Mouse (Mus musculus): ENCODE results near the gene Sardh. TPM values are rescaled to one million over a fixed set of nuclear protein-coding genes. Genes with fewer than 3 reads are reported as not detected.

Gene Sardh
- polyA plus RNA-seq, 1 experiment from 2014 or later = 11.9 TPM

GRCm38 (mm10) chr2:27205666-27206065 lies 42.5 kb downstream of the Sardh start:
- H3K4me3 ChIP-seq (ENCODE audit: low read depth, low read length) = no peak overlapping the region
- no peaks in the 10 kb centered on the region for H3K9me3 ChIP-seq (ENCODE audit: control insufficient read depth, low read depth, low read length)
- no peaks in the 10 kb centered on the region for H3K27me3 ChIP-seq (ENCODE audit: control insufficient read depth, insufficient read depth, low read length)
- no peak overlapping the region for H3K27ac ChIP-seq (ENCODE audit: low read length)
- ATAC-seq (ENCODE audit: insufficient number of reproducible peaks, insufficient read depth, low FRiP score, low read depth) = no peak
- WGBS = 65% methylated on average over 10 of the region's 10 CpGs
- H3K9ac ChIP-seq (replicated peaks; ENCODE audit: low read depth, low read length) = no peak overlapping the region
- no peak overlapping the region for H3K4me2 ChIP-seq (replicated peaks; ENCODE audit: low read depth, low read length)
- peaks cover 7% of the 10 kb centered on the region; the same call in 1 of the 2 replicates for H3K4me1 ChIP-seq (ENCODE audit: control insufficient read depth, insufficient read depth, low read length)
- H3K36me3 ChIP-seq (ENCODE audit: control insufficient read depth, insufficient read depth, low read length) = no peaks in the 10 kb centered on the region

GRCm38 (mm10) chr2:27200586-27200985 lies 47.6 kb downstream of the Sardh start:
- H3K27ac ChIP-seq (ENCODE audit: low read length) = no peak overlapping the region
- no peaks in the 10 kb centered on the region for H3K9me3 ChIP-seq (ENCODE audit: control insufficient read depth, low read depth, low read length)
- H3K36me3 ChIP-seq (ENCODE audit: control insufficient read depth, insufficient read depth, low read length) = no peaks in the 10 kb centered on the region
- H3K9ac ChIP-seq (replicated peaks; ENCODE audit: low read depth, low read length) = no peak overlapping the region
- 80% methylated on average over 1 of the region's 1 CpGs for WGBS
- no peaks in the 10 kb centered on the region for H3K4me1 ChIP-seq (ENCODE audit: control insufficient read depth, insufficient read depth, low read length)
- H3K27me3 ChIP-seq (ENCODE audit: control insufficient read depth, insufficient read depth, low read length) = no peaks in the 10 kb centered on the region
- no peak overlapping the region for H3K4me3 ChIP-seq (ENCODE audit: low read depth, low read length)
- no peak for ATAC-seq (ENCODE audit: insufficient number of reproducible peaks, insufficient read depth, low FRiP score, low read depth)
- no peak overlapping the region for H3K4me2 ChIP-seq (replicated peaks; ENCODE audit: low read depth, low read length)

- no peak overlapping the region for H3K9ac ChIP-seq (replicated peaks; ENCODE audit: low read depth, low read length)
- H3K9me3 ChIP-seq (ENCODE audit: control insufficient read depth, low read depth, low read length) = no peaks in the 10 kb centered on the region; the same call in 1 of the 2 replicates
- H3K4me1 ChIP-seq (ENCODE audit: control insufficient read depth, insufficient read depth, low read length) = no peaks in the 10 kb centered on the region
- no peak overlapping the region for H3K27ac ChIP-seq (ENCODE audit: low read length)
- WGBS = 48% methylated on average over 5 of the region's 5 CpGs
- no peak for ATAC-seq (ENCODE audit: insufficient number of reproducible peaks, insufficient read depth, low FRiP score, low read depth)
- no peak overlapping the region for H3K4me3 ChIP-seq (ENCODE audit: low read depth, low read length)
- H3K4me2 ChIP-seq (replicated peaks; ENCODE audit: low read depth, low read length) = no peak overlapping the region
- no peaks in the 10 kb centered on the region for H3K27me3 ChIP-seq (ENCODE audit: control insufficient read depth, insufficient read depth, low read length)
- H3K36me3 ChIP-seq (ENCODE audit: control insufficient read depth, insufficient read depth, low read length) = no peaks in the 10 kb centered on the region
Measured at GRCm38 (mm10) chr2:27198551-27199246, 49.4 kb downstream of the Sardh start.

GRCm38 (mm10) chr2:27189994-27190393 lies 58.1 kb downstream of the Sardh start:
- no peak overlapping the region for H3K4me3 ChIP-seq (ENCODE audit: low read depth, low read length)
- no peaks in the 10 kb centered on the region for H3K4me1 ChIP-seq (ENCODE audit: control insufficient read depth, insufficient read depth, low read length)
- no peak overlapping the region for H3K4me2 ChIP-seq (replicated peaks; ENCODE audit: low read depth, low read length)
- no peaks in the 10 kb centered on the region for H3K36me3 ChIP-seq (ENCODE audit: control insufficient read depth, insufficient read depth, low read length)
- H3K9me3 ChIP-seq (ENCODE audit: control insufficient read depth, low read depth, low read length) = no peaks in the 10 kb centered on the region; the same call in 1 of the 2 replicates
- 47% methylated on average over 4 of the region's 4 CpGs for WGBS
- ATAC-seq (ENCODE audit: insufficient number of reproducible peaks, insufficient read depth, low FRiP score, low read depth) = no peak
- H3K27me3 ChIP-seq (ENCODE audit: control insufficient read depth, insufficient read depth, low read length) = no peaks in the 10 kb centered on the region
- no peak overlapping the region for H3K27ac ChIP-seq (ENCODE audit: low read length)
- H3K9ac ChIP-seq (replicated peaks; ENCODE audit: low read depth, low read length) = no peak overlapping the region

- ATAC-seq (ENCODE audit: insufficient number of reproducible peaks, insufficient read depth, low FRiP score, low read depth) = no peak
Measured at GRCm38 (mm10) chr2:27187531-27187930, 60.6 kb downstream of the Sardh start.

GRCm38 (mm10) chr2:27183734-27184133 lies 64.4 kb downstream of the Sardh start:
- peaks cover 7% of the 10 kb centered on the region; the same call in 1 of the 2 replicates for H3K4me1 ChIP-seq (ENCODE audit: control insufficient read depth, insufficient read depth, low read length)
- peak; percentile 59; the same call in 1 of the 2 replicates for ATAC-seq (ENCODE audit: insufficient number of reproducible peaks, insufficient read depth, low FRiP score, low read depth)
- H3K9ac ChIP-seq (replicated peaks; ENCODE audit: low read depth, low read length) = no peak overlapping the region
- H3K27me3 ChIP-seq (ENCODE audit: control insufficient read depth, insufficient read depth, low read length) = no peaks in the 10 kb centered on the region
- H3K4me2 ChIP-seq (replicated peaks; ENCODE audit: low read depth, low read length) = no peak overlapping the region
- no peaks in the 10 kb centered on the region for H3K36me3 ChIP-seq (ENCODE audit: control insufficient read depth, insufficient read depth, low read length)
- H3K4me3 ChIP-seq (ENCODE audit: low read depth, low read length) = no peak overlapping the region
- H3K27ac ChIP-seq (ENCODE audit: low read length) = no peak overlapping the region
- 27% methylated on average over 12 of the region's 12 CpGs for WGBS
- H3K9me3 ChIP-seq (ENCODE audit: control insufficient read depth, low read depth, low read length) = no peaks in the 10 kb centered on the region

More at GRCm38 (mm10) chr2:27187531-27187930, 60.6 kb downstream of the Sardh start:
- no peaks in the 10 kb centered on the region for H3K9me3 ChIP-seq (ENCODE audit: control insufficient read depth, low read depth, low read length)
- WGBS = 78% methylated on average over 6 of the region's 6 CpGs
- H3K36me3 ChIP-seq (ENCODE audit: control insufficient read depth, insufficient read depth, low read length) = no peaks in the 10 kb centered on the region
- no peaks in the 10 kb centered on the region for H3K27me3 ChIP-seq (ENCODE audit: control insufficient read depth, insufficient read depth, low read length)
- H3K9ac ChIP-seq (replicated peaks; ENCODE audit: low read depth, low read length) = no peak overlapping the region
- no peak overlapping the region for H3K4me3 ChIP-seq (ENCODE audit: low read depth, low read length)
- H3K27ac ChIP-seq (ENCODE audit: low read length) = no peak overlapping the region
- H3K4me1 ChIP-seq (ENCODE audit: control insufficient read depth, insufficient read depth, low read length) = peaks cover 4% of the 10 kb centered on the region; the same call in 1 of the 2 replicates
- no peak overlapping the region for H3K4me2 ChIP-seq (replicated peaks; ENCODE audit: low read depth, low read length)

GRCm38 (mm10) chr2:27181907-27182306 lies 66.2 kb downstream of the Sardh start:
- no peak overlapping the region for H3K4me3 ChIP-seq (ENCODE audit: low read depth, low read length)
- no peak overlapping the region for H3K9ac ChIP-seq (replicated peaks; ENCODE audit: low read depth, low read length)
- no peaks in the 10 kb centered on the region for H3K36me3 ChIP-seq (ENCODE audit: control insufficient read depth, insufficient read depth, low read length)
- no peaks in the 10 kb centered on the region for H3K27me3 ChIP-seq (ENCODE audit: control insufficient read depth, insufficient read depth, low read length)
- H3K9me3 ChIP-seq (ENCODE audit: control insufficient read depth, low read depth, low read length) = no peaks in the 10 kb centered on the region
- ATAC-seq (ENCODE audit: insufficient number of reproducible peaks, insufficient read depth, low FRiP score, low read depth) = no peak
- peaks cover 10% of the 10 kb centered on the region; the same call in 1 of the 2 replicates for H3K4me1 ChIP-seq (ENCODE audit: control insufficient read depth, insufficient read depth, low read length)
- no peak overlapping the region for H3K4me2 ChIP-seq (replicated peaks; ENCODE audit: low read depth, low read length)
- H3K27ac ChIP-seq (ENCODE audit: low read length) = no peak overlapping the region
- WGBS = 45% methylated on average over 4 of the region's 4 CpGs

GRCm38 (mm10) chr2:27179101-27179500 lies 69.0 kb downstream of the Sardh start:
- Histone ChIP-seq H3K27me3 (ENCODE audit: control insufficient read depth, insufficient read depth, low read length) (no peaks in the 10 kb centered on the region), H3K9ac (replicated peaks; ENCODE audit: low read depth, low read length) (no peak overlapping the region), H3K4me1 (ENCODE audit: control insufficient read depth, insufficient read depth, low read length) (peaks cover 10% of the 10 kb centered on the region; the same call in 1 of the 2 replicates), H3K27ac (ENCODE audit: low read length) (no peak overlapping the region), H3K4me2 (replicated peaks; ENCODE audit: low read depth, low read length) (no peak overlapping the region), H3K36me3 (ENCODE audit: control insufficient read depth, insufficient read depth, low read length) (no peaks in the 10 kb centered on the region), H3K9me3 (ENCODE audit: control insufficient read depth, low read depth, low read length) (no peaks in the 10 kb centered on the region), H3K4me3 (ENCODE audit: low read depth, low read length) (no peak overlapping the region)
- 0 out of 2 replicates have a peak, but pooled peaks have one; percentile 10 for ATAC-seq (ENCODE audit: insufficient number of reproducible peaks, insufficient read depth, low FRiP score, low read depth)
- WGBS = 69% methylated on average over 8 of the region's 8 CpGs

Data from stomach, embryonic 14.5 days (tissue).